Mouse (Mus musculus): ENCODE measurements around the gene Spef1. TPM values are rescaled to one million over a fixed set of nuclear protein-coding genes. Genes with fewer than 3 reads are reported as not detected.
"Not testable (repeated sequence)": the region's sequence is repeated elsewhere in the genome, so short reads cannot be mapped to it uniquely, and the experiment has no call there.

Spef1 gene
- 1 to 10 TPM; 8.5 to 8.9 TPM for total RNA-seq (2021)
- long read RNA-seq, experiment 1, partial matches to known transcripts, result 0 of 3 reads
- long read RNA-seq, experiment 1, other reads (novel, unspliced or antisense), result 2 of 3 reads
- long read RNA-seq, experiment 2, transcript Spef1-202 (7 exons, 2,600 nt), result major isoform, 6 of 12 reads
- long read RNA-seq, experiment 2, partial matches to known transcripts, result 0 of 12 reads
- long read RNA-seq, experiment 2, other reads (novel, unspliced or antisense), result 6 of 12 reads

- DNase-seq (ENCODE audit: low spot score in 2 of 2), result peak; percentile 82 to 85
- Histone ChIP-seq H3K27ac (peak within 1 kb of the TSS; percentile 86), H3K4me3 (peak within 1 kb of the TSS; percentile 63)
- peak; percentile 71 for TF ChIP-seq CTCF (conservative IDR thresholded peaks at IDR 0.05)
These were observed at the start of gene Spef1, which contains the start of gene Cdc25b for GRCm38 (mm10) chr2:131186771-131187601. Gene Spef1, minus strand, starts transcription at chr2:131187282. Gene Cdc25b, plus strand, starts transcription at chr2:131186949.

- no peak overlapping the region for H3K27ac ChIP-seq
- H3K4me3 ChIP-seq, result no peak overlapping the region
- DNase-seq (ENCODE audit: low spot score in 2 of 2), result no peak
- no peak for TF ChIP-seq CTCF (conservative IDR thresholded peaks at IDR 0.05)
These were observed 48.0 kb upstream of the Spef1 start for GRCm38 (mm10) chr2:131234970-131235635.

DNA sequence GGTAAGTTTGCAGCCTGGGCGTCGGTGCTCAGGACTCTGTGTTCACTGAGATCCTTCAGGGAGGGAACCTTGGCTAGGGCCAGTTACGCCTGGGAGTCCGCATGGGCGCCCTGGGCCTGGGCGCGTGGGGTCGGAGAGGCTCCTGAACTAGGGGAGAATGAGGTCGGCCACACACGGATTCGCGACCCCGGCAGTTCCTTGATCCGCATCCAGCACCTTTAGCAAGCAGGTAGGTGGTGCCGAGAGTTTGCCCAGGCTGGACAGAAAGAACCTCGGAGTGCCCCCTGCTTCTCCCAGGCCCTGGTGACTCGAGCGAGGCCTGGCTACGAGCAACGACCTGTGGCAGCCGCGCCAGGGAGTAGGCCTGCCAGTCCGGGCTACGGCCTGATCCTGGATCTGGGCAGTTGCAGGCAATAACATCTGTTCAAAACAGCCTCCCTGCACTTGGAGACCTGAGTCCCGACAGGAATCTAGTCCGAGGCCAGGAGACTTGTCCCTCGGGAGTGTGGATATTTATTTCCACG, 47.1 kb upstream of the Spef1 start:
- no peak for TF ChIP-seq CTCF (conservative IDR thresholded peaks at IDR 0.05)
- H3K27ac ChIP-seq, result peak overlapping the region; percentile 87
- no peak for DNase-seq (ENCODE audit: low spot score in 2 of 2)
- peak overlapping the region; percentile 64 for H3K4me3 ChIP-seq

GRCm38 (mm10) chr2:131233307-131234126, 46.4 kb upstream of the Spef1 start, which contains the start of gene Mavs:
Gene Mavs, plus strand, starts transcription at chr2:131234063.
- Histone ChIP-seq H3K27ac (peak within 1 kb of the TSS; percentile 87), H3K4me3 (peak within 1 kb of the TSS; percentile 64)
- DNase-seq (ENCODE audit: low spot score in 2 of 2), result peak; percentile 91 to 95
- no peak for TF ChIP-seq CTCF (conservative IDR thresholded peaks at IDR 0.05)

DNA sequence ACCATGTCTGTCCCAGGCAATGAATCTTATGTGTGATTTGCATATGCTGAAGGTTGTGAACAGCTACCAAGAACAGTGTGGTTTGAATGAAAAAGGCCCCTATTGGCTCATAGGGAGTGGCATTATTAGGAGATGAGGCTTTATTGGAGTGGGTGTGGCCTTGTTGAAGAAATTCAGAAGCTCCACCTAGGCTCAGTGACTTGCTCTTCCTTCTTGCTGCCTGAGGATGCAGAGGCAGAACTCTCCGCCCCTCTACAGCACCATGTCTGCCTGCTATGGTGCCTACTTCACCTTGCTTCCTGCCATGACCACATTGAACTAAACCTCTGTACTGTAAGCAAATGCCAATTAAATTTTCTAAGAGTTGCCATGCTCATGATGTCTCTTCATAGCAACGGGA, 45.5 kb upstream of the Spef1 start:
- H3K27ac ChIP-seq, result no peak overlapping the region
- TF ChIP-seq CTCF (conservative IDR thresholded peaks at IDR 0.05), result no peak
- no peak for DNase-seq (ENCODE audit: low spot score in 2 of 2)
- no peak overlapping the region for H3K4me3 ChIP-seq

DNA sequence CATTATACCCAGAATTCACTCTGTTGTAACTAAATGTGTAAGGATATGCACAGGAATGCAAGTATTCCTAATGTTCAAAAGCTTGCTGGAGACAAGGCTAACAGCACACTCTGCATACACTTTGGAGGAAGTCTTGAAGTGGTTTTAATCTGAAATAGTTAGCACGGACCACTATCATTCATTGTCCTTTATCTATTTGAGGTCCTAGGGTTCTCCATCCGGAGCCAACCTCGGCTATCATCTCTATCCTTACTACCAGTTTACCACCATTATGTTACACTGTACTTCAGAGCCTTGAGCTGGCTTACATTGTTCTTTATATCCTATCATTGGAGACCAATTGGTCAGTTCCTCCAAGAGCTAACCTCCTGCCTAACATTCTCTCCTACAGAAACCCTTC, 40.2 kb upstream of the Spef1 start:
- no peak overlapping the region for H3K27ac ChIP-seq
- H3K4me3 ChIP-seq, result no peak overlapping the region
- no peak for DNase-seq (ENCODE audit: low spot score in 2 of 2)
- no peak for TF ChIP-seq CTCF (conservative IDR thresholded peaks at IDR 0.05)

- H3K27ac ChIP-seq; H3K4me3 ChIP-seq; DNase-seq (ENCODE audit: low spot score in 2 of 2): not testable (repeated sequence)
These were observed 39.6 kb upstream of the Spef1 start for GRCm38 (mm10) chr2:131226669-131227068.

DNA sequence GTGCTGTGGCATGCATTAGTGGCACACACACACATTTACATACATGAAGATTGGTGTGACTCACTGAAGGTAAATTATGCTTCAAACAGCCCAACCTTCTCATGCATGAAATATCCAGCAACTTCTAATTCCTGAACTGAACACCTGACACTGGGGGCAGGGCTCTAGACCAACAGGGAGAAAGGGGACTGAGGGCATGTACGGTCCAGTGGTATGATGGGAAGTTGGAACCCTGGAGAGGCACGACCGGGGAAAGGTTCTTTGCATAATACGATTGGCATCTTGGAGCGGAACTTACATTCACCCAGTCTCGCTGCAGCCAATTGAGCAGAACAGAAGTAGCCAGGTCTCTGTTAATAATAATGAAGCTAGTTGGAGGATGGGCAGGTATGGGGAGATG, 38.1 kb upstream of the Spef1 start:
- DNase-seq (ENCODE audit: low spot score in 2 of 2), result no peak
- H3K4me3 ChIP-seq, result no peak overlapping the region
- H3K27ac ChIP-seq, result no peak overlapping the region
- no peak for TF ChIP-seq CTCF (conservative IDR thresholded peaks at IDR 0.05)

GRCm38 (mm10) chr2:131223569-131223968, 36.5 kb upstream of the Spef1 start:
- Histone ChIP-seq H3K4me3 (no peak overlapping the region), H3K27ac (no peak overlapping the region)
- TF ChIP-seq CTCF (conservative IDR thresholded peaks at IDR 0.05), result no peak
- DNase-seq (ENCODE audit: low spot score in 2 of 2), result no peak

DNA sequence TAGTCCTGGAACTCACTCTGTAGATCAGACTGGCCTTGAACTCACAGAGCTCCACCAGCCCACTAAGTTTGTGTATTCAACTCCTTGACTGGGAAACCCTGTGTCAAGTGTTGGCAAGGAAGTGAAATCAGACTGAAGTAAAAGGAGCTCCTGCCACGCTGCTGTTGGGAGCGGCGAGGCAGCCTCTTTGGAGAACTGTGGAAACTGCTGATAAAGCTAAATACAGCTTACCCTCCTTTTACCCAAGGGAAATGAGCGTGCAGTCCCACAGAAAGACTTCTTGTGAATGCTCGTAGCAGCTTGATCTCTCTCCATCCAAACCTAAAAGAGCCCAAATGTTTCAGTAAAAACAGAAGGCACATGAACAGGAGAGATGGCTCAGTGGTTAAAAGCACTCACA, 35.5 kb upstream of the Spef1 start:
- no peak for TF ChIP-seq CTCF (conservative IDR thresholded peaks at IDR 0.05)
- no peak overlapping the region for H3K4me3 ChIP-seq
- no peak for DNase-seq (ENCODE audit: low spot score in 2 of 2)
- no peak overlapping the region for H3K27ac ChIP-seq

- H3K27ac ChIP-seq, result no peak overlapping the region
- no peak overlapping the region for H3K4me3 ChIP-seq
- TF ChIP-seq CTCF (conservative IDR thresholded peaks at IDR 0.05), result no peak
- no peak for DNase-seq (ENCODE audit: low spot score in 2 of 2)
These were observed 34.9 kb upstream of the Spef1 start for GRCm38 (mm10) chr2:131221853-131222515.

DNA sequence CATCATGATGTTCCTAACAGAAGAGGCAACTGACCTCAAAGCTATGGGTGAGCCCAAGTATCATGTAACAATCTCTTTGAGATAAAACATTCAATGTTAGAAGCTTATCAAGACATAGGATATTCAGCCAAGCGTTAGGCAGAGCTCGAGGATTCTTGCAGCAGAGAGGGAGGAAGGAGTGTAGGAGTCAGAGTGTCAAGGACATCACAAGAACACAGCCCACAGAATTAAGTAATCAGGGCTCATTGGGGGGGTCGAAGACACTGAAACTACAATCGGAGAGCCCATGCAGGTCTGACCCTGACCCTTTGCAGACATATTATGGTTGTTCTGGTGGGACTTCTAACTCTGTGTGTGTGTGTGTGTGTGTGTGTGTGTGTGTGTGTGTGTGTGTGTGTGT, 32.9 kb upstream of the Spef1 start:
- DNase-seq (ENCODE audit: low spot score in 2 of 2), result no peak
- Histone ChIP-seq H3K27ac (no peak overlapping the region), H3K4me3 (no peak overlapping the region)
- TF ChIP-seq CTCF (conservative IDR thresholded peaks at IDR 0.05), result no peak

Data from layer of hippocampus, adult 2 months (tissue).